In genomic region chr19:19535131-19535530, GRCm38 (mm10) we compare ENCODE assay signal across 19 mouse cellular contexts.
DNase-seq lines count a peak whose midpoint lies in the region; ATAC-seq and TF ChIP-seq lines count a peak whose summit lies in the region.
"Had no signal": no experiment of that assay in that cellular context is flagged by ENCODE, and none has a peak within 500 bp of the region (broad histone marks: within the 10 kb centered on the region; RNA-seq: fewer than 3 reads in every experiment).

No protein-coding gene starts in this region.

- TF ChIP-seq CTCF in forebrain, postnatal 0 days (IDR thresholded peaks at IDR 0.05; ENCODE audit: low read depth) = no peak
- TF ChIP-seq CTCF in hindbrain, postnatal 0 days (IDR thresholded peaks at IDR 0.05; ENCODE audit: low read depth) = no peak
- no peak for TF ChIP-seq CTCF in kidney, adult 2 months (conservative IDR thresholded peaks at IDR 0.05; ENCODE audit: insufficient read depth, insufficient read length, low read depth, low read length)

- H3K4me3 ChIP-seq in forebrain, embryonic 13.5 days = no peak overlapping the region
- H3K4me3 ChIP-seq in forebrain, postnatal 0 days (ENCODE audit: low read depth, low read length) = no peak overlapping the region
- H3K4me3 ChIP-seq in hindbrain, postnatal 0 days (ENCODE audit: low read length) = no peak overlapping the region
- no peak overlapping the region for H3K4me3 ChIP-seq in hindbrain, embryonic 12.5 days
- H3K4me3 ChIP-seq in kidney, adult 2 months (ENCODE audit: insufficient read depth, low read depth, low read length) = no peak overlapping the region
- H3K4me3 ChIP-seq: embryonic facial prominence, embryonic 13.5 days; heart, embryonic 10.5 days; hindbrain, embryonic 13.5 days; intestine, embryonic 15.5 days had no signal

- H3K4me1 ChIP-seq in forebrain, embryonic 13.5 days = no peaks in the 10 kb centered on the region
- no peaks in the 10 kb centered on the region for H3K4me1 ChIP-seq in forebrain, postnatal 0 days (ENCODE audit: insufficient read depth)
- no peaks in the 10 kb centered on the region for H3K4me1 ChIP-seq in hindbrain, postnatal 0 days (ENCODE audit: insufficient read depth, low read length)
- H3K4me1 ChIP-seq in hindbrain, embryonic 12.5 days = no peaks in the 10 kb centered on the region
- H3K4me1 ChIP-seq in kidney, adult 2 months (ENCODE audit: control insufficient read depth, insufficient read depth, low read length) = no peaks in the 10 kb centered on the region
- H3K4me1 ChIP-seq: embryonic facial prominence, embryonic 13.5 days; heart, embryonic 10.5 days; hindbrain, embryonic 13.5 days; intestine, embryonic 15.5 days had no signal

- H3K36me3 ChIP-seq in forebrain, embryonic 13.5 days (ENCODE audit: poor library complexity, severe bottlenecking) = no peaks in the 10 kb centered on the region
- no peaks in the 10 kb centered on the region for H3K36me3 ChIP-seq in forebrain, postnatal 0 days (ENCODE audit: insufficient read depth)
- no peaks in the 10 kb centered on the region for H3K36me3 ChIP-seq in hindbrain, postnatal 0 days (ENCODE audit: insufficient read depth, low read length)
- H3K36me3 ChIP-seq in hindbrain, embryonic 12.5 days = no peaks in the 10 kb centered on the region
- no peaks in the 10 kb centered on the region for H3K36me3 ChIP-seq in kidney, adult 2 months (ENCODE audit: control insufficient read depth, insufficient read depth, low read length)
- H3K36me3 ChIP-seq: embryonic facial prominence, embryonic 13.5 days; heart, embryonic 10.5 days; hindbrain, embryonic 13.5 days; intestine, embryonic 15.5 days had no signal

- 0 out of 2 replicates have a peak, but pooled peaks have one; percentile 30 for ATAC-seq in forebrain, embryonic 13.5 days
- ATAC-seq in forebrain, postnatal 0 days = no peak
- no peak for ATAC-seq in hindbrain, postnatal 0 days
- no peak for ATAC-seq in hindbrain, embryonic 12.5 days (ENCODE audit: low FRiP score)
- ATAC-seq: intestine, embryonic 15.5 days had no signal

- no peak overlapping the region for H3K4me2 ChIP-seq in forebrain, embryonic 13.5 days
- H3K4me2 ChIP-seq in forebrain, postnatal 0 days (ENCODE audit: low read depth) = no peak overlapping the region
- H3K4me2 ChIP-seq in hindbrain, postnatal 0 days (ENCODE audit: low read depth, low read length) = no peak overlapping the region
- H3K4me2 ChIP-seq in hindbrain, embryonic 12.5 days (replicated peaks) = no peak overlapping the region
- H3K4me2 ChIP-seq: embryonic facial prominence, embryonic 13.5 days; hindbrain, embryonic 13.5 days; intestine, embryonic 15.5 days had no signal

- WGBS in forebrain, embryonic 13.5 days = 65% methylated on average over 2 of the region's 2 CpGs
- WGBS in forebrain, postnatal 0 days = 42% methylated on average over 2 of the region's 2 CpGs
- 50% methylated on average over 2 of the region's 2 CpGs for WGBS in hindbrain, postnatal 0 days
- WGBS in hindbrain, embryonic 12.5 days = 77% methylated on average over 2 of the region's 2 CpGs
- WGBS in kidney, adult 2 months = 85% methylated on average over 2 of the region's 2 CpGs

- TF ChIP-seq POLR2A in kidney, adult 2 months (IDR thresholded peaks at IDR 0.05; ENCODE audit: low read depth, low read length) = no peak

- no peak overlapping the region for H3K9ac ChIP-seq in forebrain, embryonic 13.5 days
- no peak overlapping the region for H3K9ac ChIP-seq in forebrain, postnatal 0 days
- no peak overlapping the region for H3K9ac ChIP-seq in hindbrain, postnatal 0 days (replicated peaks; ENCODE audit: low read length)
- no peak overlapping the region for H3K9ac ChIP-seq in hindbrain, embryonic 12.5 days
- H3K9ac ChIP-seq: embryonic facial prominence, embryonic 13.5 days; hindbrain, embryonic 13.5 days; intestine, embryonic 15.5 days had no signal

- no peaks in the 10 kb centered on the region for H3K9me3 ChIP-seq in forebrain, embryonic 13.5 days (replicated peaks)
- H3K9me3 ChIP-seq in forebrain, postnatal 0 days (ENCODE audit: low read length) = no peaks in the 10 kb centered on the region
- no peaks in the 10 kb centered on the region for H3K9me3 ChIP-seq in hindbrain, postnatal 0 days (ENCODE audit: low read length)
- H3K9me3 ChIP-seq in hindbrain, embryonic 12.5 days (replicated peaks) = no peaks in the 10 kb centered on the region
- H3K9me3 ChIP-seq: embryonic facial prominence, embryonic 13.5 days; heart, embryonic 10.5 days; hindbrain, embryonic 13.5 days; intestine, embryonic 15.5 days had no signal

- DNase-seq in forebrain, postnatal 0 days = no peak
- DNase-seq in hindbrain, postnatal 0 days (ENCODE audit: low spot score) = peak; percentile 36
- peak; percentile 2 for DNase-seq in right cerebral cortex, adult 18-20 months
- no peak for DNase-seq in right cerebral cortex, adult 2 months (ENCODE audit: low spot score in 2 of 2)
- DNase-seq in kidney, adult 2 months = no peak
- DNase-seq: adrenal gland, adult 2 months; adrenal gland, postnatal 25 days; cerebellum, adult 11-12 months; gastrocnemius, postnatal 10 days; heart, adult 18-20 months; heart, postnatal 10 days; heart, postnatal 4 days; kidney, adult 18-20 months had no signal

- H3K27me3 ChIP-seq in forebrain, embryonic 13.5 days = no peaks in the 10 kb centered on the region
- no peaks in the 10 kb centered on the region for H3K27me3 ChIP-seq in forebrain, postnatal 0 days (ENCODE audit: insufficient read depth, low read length)
- no peaks in the 10 kb centered on the region for H3K27me3 ChIP-seq in hindbrain, postnatal 0 days (ENCODE audit: insufficient read depth, low read length)
- H3K27me3 ChIP-seq in hindbrain, embryonic 12.5 days = no peaks in the 10 kb centered on the region
- H3K27me3 ChIP-seq in kidney, adult 2 months (replicated peaks; ENCODE audit: control insufficient read depth, insufficient read depth, low read length) = no peaks in the 10 kb centered on the region
- H3K27me3 ChIP-seq: embryonic facial prominence, embryonic 13.5 days; hindbrain, embryonic 13.5 days; intestine, embryonic 15.5 days had no signal

- no peak overlapping the region for H3K27ac ChIP-seq in forebrain, embryonic 13.5 days
- H3K27ac ChIP-seq in forebrain, postnatal 0 days (ENCODE audit: low read depth, low read length) = no peak overlapping the region
- H3K27ac ChIP-seq in hindbrain, postnatal 0 days = no peak overlapping the region
- no peak overlapping the region for H3K27ac ChIP-seq in hindbrain, embryonic 12.5 days
- no peak overlapping the region for H3K27ac ChIP-seq in kidney, adult 2 months (ENCODE audit: insufficient read depth, low read depth, low read length)
- H3K27ac ChIP-seq: embryonic facial prominence, embryonic 13.5 days; heart, embryonic 10.5 days; hindbrain, embryonic 13.5 days; intestine, embryonic 15.5 days had no signal

Comparison
In these comparisons a context has a peak if more than half of its experiments do, and no peak if none do; other contexts are left out.
1. DNase-seq: peak in hindbrain, postnatal 0 days (single experiment) and right cerebral cortex, adult 18-20 months (single experiment); none in forebrain, postnatal 0 days (single experiment), right cerebral cortex, adult 2 months (0 of 2) and kidney, adult 2 months (single experiment).